Mouse (Mus musculus) intestine, embryonic 14.5 days (tissue): ENCODE measurements at regions not wholly inside any gene's neighbourhood (a gene's known extent, or its start where the extent isn't known, plus 50 kb on each side); places are given as distances from the start of the nearest gene placed in this dataset.

Experiments used
- ATAC-seq: fragments of 200-750 bp; cut with Nextera tagmentation; replicated peaks from 2 replicates; pipeline ENCODE4 v1.8.0; 2017; ENCODE audit warnings: low read depth, moderate number of reproducible peaks, moderate TSS enrichment, moderate library complexity; ENCODE audit not compliant: low FRiP score, low TSS enrichment
- DNase-seq: peaks from one replicate; pipeline ENCODE4 v3.0.0-alpha.2; 2018; ENCODE audit warnings: low spot score
- H3K27ac ChIP-seq: fragments of 300-500 bp; sonication (generic); 2 replicates; pipeline ENCODE4 v1.5.1; 2014; ENCODE audit warnings: low read depth, mild to moderate bottlenecking, control low read depth
- H3K27me3 ChIP-seq: fragments of 300-500 bp; sonication (generic); replicated peaks from 2 replicates; pipeline ENCODE4 v1.6.1; 2014; ENCODE audit warnings: low read length, control low read depth; ENCODE audit not compliant: control insufficient read depth, insufficient read depth
- H3K36me3 ChIP-seq: fragments of 300-500 bp; sonication (generic); 2 replicates; pipeline ENCODE4 v1.6.1; 2014; ENCODE audit warnings: low read length, control low read depth; ENCODE audit not compliant: control insufficient read depth, insufficient read depth
- H3K4me1 ChIP-seq: fragments of 300-500 bp; sonication (generic); replicated peaks from 2 replicates; pipeline ENCODE4 v1.6.1; 2014; ENCODE audit warnings: low read length, control low read depth, mixed read lengths; ENCODE audit not compliant: control insufficient read depth, insufficient read depth
- H3K4me2 ChIP-seq: fragments of 300-500 bp; sonication (generic); 2 replicates; pipeline ENCODE4 v1.6.1; 2014; ENCODE audit warnings: low read length
- H3K4me3 ChIP-seq: fragments of 300-500 bp; sonication (generic); 2 replicates; pipeline ENCODE4 v1.5.1; 2014; ENCODE audit warnings: low read depth, low read length, control low read depth, mixed read lengths
- H3K9ac ChIP-seq: fragments of 300-500 bp; sonication (generic); 2 replicates; pipeline ENCODE4 v1.6.1; 2014; ENCODE audit warnings: mild to moderate bottlenecking, low read length
- H3K9me3 ChIP-seq: fragments of 300-500 bp; sonication (generic); 2 replicates; pipeline ENCODE4 v1.6.1; 2016; ENCODE audit warnings: low read length, control low read depth; ENCODE audit not compliant: control insufficient read depth
- WGBS: fragments of 180-500 bp; shearing (Covaris S2); extraction: QIAGEN DNeasy Blood & Tissue Kit; methylation state at CpG from one replicate; pipeline ENCODE4 v1.1.7; 2014; 5-methylcytosine and 5-hydroxymethylcytosine counted together

- Histone ChIP-seq H3K27me3 (no peaks in the 10 kb centered on the region), H3K4me3 (no peak overlapping the region), H3K4me2 (no peak overlapping the region), H3K9me3 (no peaks in the 10 kb centered on the region), H3K27ac (no peak overlapping the region), H3K36me3 (no peaks in the 10 kb centered on the region), H3K9ac (no peak overlapping the region), H3K4me1 (no peaks in the 10 kb centered on the region)
- DNase-seq (no peak), ATAC-seq (no peak)
- WGBS = 82% methylated on average over 4 of the region's 4 CpGs
Observed at GRCm38 (mm10) chr9:102449366-102449765, 56.2 kb upstream of the Ky start.

DNA sequence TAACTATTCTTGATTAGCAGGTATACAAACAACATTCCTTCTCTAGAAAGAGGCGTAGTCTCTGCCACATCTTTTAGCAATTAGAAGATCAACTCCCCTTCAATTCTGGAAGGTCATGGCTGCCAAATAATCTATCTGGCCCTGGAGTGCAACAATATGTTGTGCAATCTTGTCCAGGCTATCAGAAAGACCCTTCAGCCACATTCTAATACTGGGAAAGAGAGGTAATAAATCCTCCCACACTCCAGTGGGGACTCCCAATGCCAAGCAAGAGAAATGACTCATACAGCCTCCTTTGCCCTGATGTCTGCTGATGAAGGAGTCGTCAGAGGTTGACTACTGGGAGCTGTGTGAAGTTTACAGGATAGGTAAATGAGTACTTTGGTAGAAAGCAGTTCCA, 59.5 kb upstream of the Ky start:
- H3K27ac ChIP-seq = no peak overlapping the region
- no peaks in the 10 kb centered on the region for H3K9me3 ChIP-seq
- no peak overlapping the region for H3K4me3 ChIP-seq
- DNase-seq = no peak
- H3K36me3 ChIP-seq = no peaks in the 10 kb centered on the region
- H3K27me3 ChIP-seq = no peaks in the 10 kb centered on the region
- ATAC-seq = no peak
- no peak overlapping the region for H3K4me2 ChIP-seq
- no peak overlapping the region for H3K9ac ChIP-seq
- WGBS = 60% methylated on average over 2 of the region's 2 CpGs
- H3K4me1 ChIP-seq = no peaks in the 10 kb centered on the region

DNA sequence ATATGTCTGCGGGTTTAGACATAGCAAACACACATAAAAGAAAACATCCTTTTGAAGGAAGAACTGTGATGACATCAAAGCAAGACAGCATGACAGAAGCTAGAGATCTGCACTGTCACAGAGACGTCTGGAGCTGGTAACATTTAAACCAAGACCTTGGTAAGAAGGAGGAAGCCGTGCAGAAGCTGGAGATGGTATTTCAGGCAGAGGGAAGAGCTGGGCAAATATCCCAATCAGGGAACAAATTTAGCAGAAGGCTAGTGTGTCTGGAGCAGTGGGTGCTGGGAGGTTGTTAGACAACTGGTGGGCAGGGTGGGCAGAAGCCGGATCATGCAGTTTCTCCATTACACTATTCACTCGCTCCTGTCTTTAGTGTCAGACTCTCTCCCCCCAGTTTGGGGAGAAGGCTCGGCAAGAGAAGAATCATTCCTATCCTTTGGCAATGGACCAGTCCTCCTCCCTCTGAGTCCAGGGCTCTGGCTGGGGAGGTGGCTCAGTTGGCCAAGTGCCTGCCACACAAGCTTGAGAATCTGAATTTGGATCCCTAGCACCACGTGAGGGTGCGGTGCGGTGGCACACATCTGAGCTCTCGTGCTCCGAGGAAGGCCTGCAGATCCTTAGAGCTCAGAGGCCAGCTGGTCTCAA, 63.2 kb upstream of the Ky start:
- no peak overlapping the region for H3K9ac ChIP-seq
- no peaks in the 10 kb centered on the region for H3K4me1 ChIP-seq
- H3K9me3 ChIP-seq = no peaks in the 10 kb centered on the region
- H3K36me3 ChIP-seq = no peaks in the 10 kb centered on the region
- H3K27me3 ChIP-seq = no peaks in the 10 kb centered on the region
- no peak for DNase-seq
- ATAC-seq = no peak
- 86% methylated on average over 11 of the region's 11 CpGs for WGBS
- H3K4me3 ChIP-seq = no peak overlapping the region
- H3K27ac ChIP-seq = no peak overlapping the region
- no peak overlapping the region for H3K4me2 ChIP-seq

DNA sequence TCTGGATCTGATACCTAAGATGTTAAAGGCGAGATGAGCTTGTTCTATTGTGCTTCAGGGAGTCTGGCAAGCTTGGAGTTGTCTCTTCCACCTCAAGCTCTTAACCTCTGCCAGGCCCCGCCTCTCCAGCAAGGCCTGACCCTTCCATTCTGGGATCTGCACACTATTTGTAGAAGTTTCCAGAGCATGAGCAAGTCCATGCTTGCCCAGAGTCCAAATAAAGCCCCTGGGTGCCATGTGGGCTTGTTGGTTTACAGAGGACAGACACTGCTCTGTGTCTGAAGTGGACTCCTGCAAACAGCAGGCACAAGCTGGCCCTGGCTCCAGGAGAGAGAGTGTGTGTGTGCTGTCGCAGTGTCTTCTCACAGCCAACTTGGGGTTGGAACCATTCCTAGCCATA, 67.9 kb upstream of the Ky start:
- no peaks in the 10 kb centered on the region for H3K4me1 ChIP-seq
- no peak for ATAC-seq
- no peak overlapping the region for H3K4me2 ChIP-seq
- no peak overlapping the region for H3K9ac ChIP-seq
- DNase-seq = no peak
- 79% methylated on average over 3 of the region's 3 CpGs for WGBS
- no peak overlapping the region for H3K27ac ChIP-seq
- H3K36me3 ChIP-seq = no peaks in the 10 kb centered on the region
- no peak overlapping the region for H3K4me3 ChIP-seq
- no peaks in the 10 kb centered on the region for H3K27me3 ChIP-seq
- no peaks in the 10 kb centered on the region for H3K9me3 ChIP-seq

- ATAC-seq (no peak), DNase-seq (no peak)
- no peak overlapping the region for H3K9ac ChIP-seq
- H3K36me3 ChIP-seq = no peaks in the 10 kb centered on the region
- no peak overlapping the region for H3K4me2 ChIP-seq
- no peaks in the 10 kb centered on the region for H3K27me3 ChIP-seq
- no peak overlapping the region for H3K4me3 ChIP-seq
- 79% methylated on average over 5 of the region's 5 CpGs for WGBS
- H3K4me1 ChIP-seq = no peaks in the 10 kb centered on the region
- no peak overlapping the region for H3K27ac ChIP-seq
- H3K9me3 ChIP-seq = no peaks in the 10 kb centered on the region
Observed at GRCm38 (mm10) chr9:102436378-102436777, 69.2 kb upstream of the Ky start.

- ATAC-seq (no peak), DNase-seq (no peak)
- no peak overlapping the region for H3K4me3 ChIP-seq
- no peak overlapping the region for H3K27ac ChIP-seq
- WGBS = 85% methylated on average over 5 of the region's 5 CpGs
- H3K27me3 ChIP-seq = no peaks in the 10 kb centered on the region
- no peaks in the 10 kb centered on the region for H3K36me3 ChIP-seq
- no peaks in the 10 kb centered on the region for H3K9me3 ChIP-seq
- H3K9ac ChIP-seq = no peak overlapping the region
- H3K4me1 ChIP-seq = peaks cover 12% of the 10 kb centered on the region; the same call in 1 of the 2 replicates
- H3K4me2 ChIP-seq = no peak overlapping the region
Observed at GRCm38 (mm10) chr9:102428031-102428430, 73.5 kb upstream of the Ephb1 start.

DNA sequence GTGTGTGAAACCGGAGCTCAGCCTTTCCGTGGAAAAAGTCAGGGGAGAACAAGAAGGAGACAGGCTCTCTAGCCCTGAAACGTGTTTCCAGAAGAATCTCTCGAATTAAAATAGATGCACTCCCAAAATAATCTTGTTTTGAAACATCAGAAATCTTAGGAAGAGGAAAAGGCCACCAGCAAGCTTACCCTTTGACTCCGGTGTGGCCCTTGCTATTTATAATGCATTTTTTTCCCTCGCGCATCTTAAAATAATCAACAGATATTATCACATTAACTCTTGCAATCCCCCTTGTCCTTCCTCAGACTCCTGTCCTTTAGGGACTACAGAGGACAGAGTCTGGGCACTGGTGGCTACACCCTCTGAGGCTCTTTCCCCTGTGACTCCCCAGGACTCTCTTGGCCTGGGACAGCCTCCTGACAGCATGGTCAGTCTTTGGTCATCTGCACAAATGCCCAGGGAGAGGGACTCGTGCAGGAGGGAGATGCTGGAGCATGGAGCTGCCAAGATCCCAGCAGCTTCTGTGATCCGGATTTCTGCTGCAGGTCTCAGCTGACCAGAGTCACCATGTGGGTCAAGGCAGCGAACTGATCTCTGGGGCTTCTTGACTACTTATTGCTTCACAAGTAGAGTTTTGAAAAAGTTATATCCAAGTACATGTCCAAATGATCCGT, 70.3 kb upstream of the Ephb1 start:
- no peaks in the 10 kb centered on the region for H3K36me3 ChIP-seq

GRCm38 (mm10) chr9:102423919-102424671, 69.6 kb upstream of the Ephb1 start:
- H3K27ac ChIP-seq = peak overlapping the region; percentile 64
- no peaks in the 10 kb centered on the region for H3K36me3 ChIP-seq
- 8% methylated on average over 20 of the region's 20 CpGs for WGBS
- no peak overlapping the region; the same call in 1 of the 2 replicates for H3K4me3 ChIP-seq
- H3K27me3 ChIP-seq = no peaks in the 10 kb centered on the region
- H3K9ac ChIP-seq = 0 out of 2 replicates have a peak overlapping the region, but pooled peaks have one; percentile 16
- peaks cover 12% of the 10 kb centered on the region; the same call in 1 of the 2 replicates for H3K4me1 ChIP-seq
- peak overlapping the region; percentile 42 for H3K4me2 ChIP-seq
- no peaks in the 10 kb centered on the region for H3K9me3 ChIP-seq
- ATAC-seq (peak; percentile 43; the same call in 1 of the 2 replicates), DNase-seq (peak; percentile 73)

More for the DNA sequence above, 70.3 kb upstream of the Ephb1 start:
- Histone ChIP-seq H3K4me2 (peak overlapping the region; percentile 42), H3K27me3 (no peaks in the 10 kb centered on the region), H3K9me3 (no peaks in the 10 kb centered on the region), H3K27ac (no peak overlapping the region), H3K9ac (no peak overlapping the region), H3K4me1 (peaks cover 12% of the 10 kb centered on the region; the same call in 1 of the 2 replicates), H3K4me3 (no peak overlapping the region)
- no peak for ATAC-seq
- 56% methylated on average over 11 of the region's 11 CpGs for WGBS
- no peak for DNase-seq
